Mouse (Mus musculus): ENCODE results near the gene Trpc7. TPM values are rescaled to one million over a fixed set of nuclear protein-coding genes. Genes with fewer than 3 reads are reported as not detected.

Gene Trpc7
- 0.21 and 0.30 TPM in 2 replicates for polyA plus RNA-seq (2015; fragmentation: Nextera tagmentation; extraction: Ambion mirVana)

- no peak within 1 kb of the TSS for H3K4me3 ChIP-seq (replicated peaks)
- H3K9me3 ChIP-seq, result no peaks in the 10 kb centered on the region
- WGBS, result 51% methylated on average over 3 of the region's 3 CpGs
- H3K27me3 ChIP-seq (replicated peaks), result peaks cover 7% of the 10 kb centered on the region; the same call in 1 of the 2 replicates
- no peak within 1 kb of the TSS for H3K4me2 ChIP-seq (replicated peaks)
- H3K4me1 ChIP-seq (replicated peaks), result no peaks in the 10 kb centered on the region
- H3K27ac ChIP-seq, result no peak within 1 kb of the TSS
- no peaks in the 10 kb centered on the region for H3K36me3 ChIP-seq
- H3K9ac ChIP-seq, result no peak within 1 kb of the TSS
- no peak for ATAC-seq
Measured at GRCm38 (mm10) chr13:56895893-56896292, at the start of gene Trpc7. Gene Trpc7 (minus strand): TSS chr13:56895993.

GRCm38 (mm10) chr13:56939261-56939660, 43.5 kb upstream of the Trpc7 start:
- H3K4me1 ChIP-seq (replicated peaks), result no peaks in the 10 kb centered on the region
- no peak for ATAC-seq
- H3K27me3 ChIP-seq (replicated peaks), result no peaks in the 10 kb centered on the region

GRCm38 (mm10) chr13:56933832-56934510, 38.2 kb upstream of the Trpc7 start:
- 77% methylated on average over 11 of the region's 11 CpGs for WGBS
- Histone ChIP-seq H3K4me1 (replicated peaks) (no peaks in the 10 kb centered on the region), H3K27ac (no peak overlapping the region), H3K4me3 (replicated peaks) (no peak overlapping the region), H3K9ac (no peak overlapping the region), H3K4me2 (replicated peaks) (no peak overlapping the region), H3K36me3 (no peaks in the 10 kb centered on the region), H3K9me3 (no peaks in the 10 kb centered on the region), H3K27me3 (replicated peaks) (no peaks in the 10 kb centered on the region)
- no peak for ATAC-seq

More at GRCm38 (mm10) chr13:56939261-56939660, 43.5 kb upstream of the Trpc7 start:
- WGBS, result 77% methylated on average over 11 of the region's 11 CpGs
- no peak overlapping the region for H3K4me3 ChIP-seq (replicated peaks)
- no peaks in the 10 kb centered on the region for H3K9me3 ChIP-seq
- H3K9ac ChIP-seq, result no peak overlapping the region
- H3K36me3 ChIP-seq, result no peaks in the 10 kb centered on the region
- H3K4me2 ChIP-seq (replicated peaks), result no peak overlapping the region
- H3K27ac ChIP-seq, result no peak overlapping the region

GRCm38 (mm10) chr13:56930421-56930820, 34.6 kb upstream of the Trpc7 start:
- Histone ChIP-seq H3K4me3 (replicated peaks) (no peak overlapping the region), H3K36me3 (no peaks in the 10 kb centered on the region), H3K4me2 (replicated peaks) (no peak overlapping the region), H3K27me3 (replicated peaks) (no peaks in the 10 kb centered on the region), H3K4me1 (replicated peaks) (no peaks in the 10 kb centered on the region), H3K27ac (no peak overlapping the region), H3K9me3 (no peaks in the 10 kb centered on the region), H3K9ac (no peak overlapping the region)
- ATAC-seq, result no peak
- WGBS, result 92% methylated on average over 2 of the region's 2 CpGs

GRCm38 (mm10) chr13:56922976-56923375, 27.2 kb upstream of the Trpc7 start:
- WGBS, result 88% methylated on average over 2 of the region's 2 CpGs
- H3K27me3 ChIP-seq (replicated peaks), result no peaks in the 10 kb centered on the region
- H3K9me3 ChIP-seq, result no peaks in the 10 kb centered on the region
- H3K36me3 ChIP-seq, result no peaks in the 10 kb centered on the region
- H3K9ac ChIP-seq, result no peak overlapping the region
- ATAC-seq, result no peak
- no peaks in the 10 kb centered on the region for H3K4me1 ChIP-seq (replicated peaks)
- H3K4me3 ChIP-seq (replicated peaks), result no peak overlapping the region
- H3K4me2 ChIP-seq (replicated peaks), result no peak overlapping the region
- H3K27ac ChIP-seq, result no peak overlapping the region

GRCm38 (mm10) chr13:56921251-56921650, 25.5 kb upstream of the Trpc7 start:
- no peaks in the 10 kb centered on the region for H3K36me3 ChIP-seq
- no peak overlapping the region for H3K4me2 ChIP-seq (replicated peaks)
- WGBS, result 77% methylated on average over 3 of the region's 3 CpGs
- no peak overlapping the region for H3K4me3 ChIP-seq (replicated peaks)
- H3K4me1 ChIP-seq (replicated peaks), result no peaks in the 10 kb centered on the region
- no peak overlapping the region for H3K27ac ChIP-seq
- no peak overlapping the region for H3K9ac ChIP-seq
- H3K27me3 ChIP-seq (replicated peaks), result no peaks in the 10 kb centered on the region
- ATAC-seq, result no peak
- no peaks in the 10 kb centered on the region for H3K9me3 ChIP-seq

GRCm38 (mm10) chr13:56914721-56915120, 18.9 kb upstream of the Trpc7 start:
- Histone ChIP-seq H3K9ac (no peak overlapping the region), H3K4me1 (replicated peaks) (no peaks in the 10 kb centered on the region), H3K27ac (no peak overlapping the region), H3K36me3 (no peaks in the 10 kb centered on the region), H3K4me2 (replicated peaks) (no peak overlapping the region), H3K27me3 (replicated peaks) (no peaks in the 10 kb centered on the region), H3K4me3 (replicated peaks) (no peak overlapping the region), H3K9me3 (no peaks in the 10 kb centered on the region)
- 71% methylated on average over 7 of the region's 7 CpGs for WGBS
- no peak for ATAC-seq

GRCm38 (mm10) chr13:56911093-56911492, 15.3 kb upstream of the Trpc7 start:
- Histone ChIP-seq H3K4me3 (replicated peaks) (no peak overlapping the region), H3K4me1 (replicated peaks) (no peaks in the 10 kb centered on the region), H3K9me3 (no peaks in the 10 kb centered on the region), H3K4me2 (replicated peaks) (no peak overlapping the region), H3K27me3 (replicated peaks) (no peaks in the 10 kb centered on the region), H3K36me3 (no peaks in the 10 kb centered on the region), H3K27ac (no peak overlapping the region), H3K9ac (no peak overlapping the region)
- no peak for ATAC-seq
- WGBS, result 84% methylated on average over 12 of the region's 12 CpGs

- Histone ChIP-seq H3K36me3 (no peaks in the 10 kb centered on the region), H3K9me3 (no peaks in the 10 kb centered on the region), H3K9ac (no peak overlapping the region), H3K27ac (no peak overlapping the region), H3K27me3 (replicated peaks) (peaks cover 7% of the 10 kb centered on the region; the same call in 1 of the 2 replicates), H3K4me2 (replicated peaks) (no peak overlapping the region), H3K4me1 (replicated peaks) (no peaks in the 10 kb centered on the region), H3K4me3 (replicated peaks) (no peak overlapping the region)
- no peak for ATAC-seq
- WGBS, result 3% methylated on average over 17 of the region's 17 CpGs
Measured at GRCm38 (mm10) chr13:56895386-56895785, 407 bp downstream of the Trpc7 start.

GRCm38 (mm10) chr13:56894543-56894942, 1.2 kb downstream of the Trpc7 start:
- 75% methylated on average over 5 of the region's 5 CpGs for WGBS

GRCm38 (mm10) chr13:56889888-56890287, 5.9 kb downstream of the Trpc7 start:
- no peak for ATAC-seq
- no peak overlapping the region for H3K4me2 ChIP-seq (replicated peaks)

More at GRCm38 (mm10) chr13:56894543-56894942, 1.2 kb downstream of the Trpc7 start:
- no peak overlapping the region for H3K27ac ChIP-seq
- no peaks in the 10 kb centered on the region for H3K4me1 ChIP-seq (replicated peaks)
- H3K27me3 ChIP-seq (replicated peaks), result peaks cover 7% of the 10 kb centered on the region; the same call in 1 of the 2 replicates
- H3K9me3 ChIP-seq, result no peaks in the 10 kb centered on the region
- no peak overlapping the region for H3K4me3 ChIP-seq (replicated peaks)
- H3K36me3 ChIP-seq, result no peaks in the 10 kb centered on the region
- ATAC-seq, result no peak
- H3K4me2 ChIP-seq (replicated peaks), result no peak overlapping the region
- H3K9ac ChIP-seq, result no peak overlapping the region

GRCm38 (mm10) chr13:56882931-56883330, 12.9 kb downstream of the Trpc7 start:
- 82% methylated on average over 12 of the region's 12 CpGs for WGBS
- Histone ChIP-seq H3K9ac (no peak overlapping the region), H3K4me2 (replicated peaks) (no peak overlapping the region), H3K27ac (no peak overlapping the region), H3K9me3 (no peaks in the 10 kb centered on the region), H3K36me3 (no peaks in the 10 kb centered on the region), H3K4me3 (replicated peaks) (no peak overlapping the region), H3K27me3 (replicated peaks) (no peaks in the 10 kb centered on the region), H3K4me1 (replicated peaks) (no peaks in the 10 kb centered on the region)
- no peak for ATAC-seq

More at GRCm38 (mm10) chr13:56889888-56890287, 5.9 kb downstream of the Trpc7 start:
- Histone ChIP-seq H3K9me3 (no peaks in the 10 kb centered on the region), H3K36me3 (no peaks in the 10 kb centered on the region), H3K27ac (no peak overlapping the region), H3K4me1 (replicated peaks) (no peaks in the 10 kb centered on the region), H3K27me3 (replicated peaks) (no peaks in the 10 kb centered on the region), H3K4me3 (replicated peaks) (no peak overlapping the region), H3K9ac (no peak overlapping the region)
- WGBS, result 49% methylated on average over 7 of the region's 7 CpGs

- Histone ChIP-seq H3K9me3 (no peaks in the 10 kb centered on the region), H3K4me3 (replicated peaks) (no peak overlapping the region), H3K27me3 (replicated peaks) (no peaks in the 10 kb centered on the region), H3K27ac (no peak overlapping the region), H3K4me1 (replicated peaks) (no peaks in the 10 kb centered on the region), H3K36me3 (no peaks in the 10 kb centered on the region), H3K9ac (no peak overlapping the region), H3K4me2 (replicated peaks) (no peak overlapping the region)
- ATAC-seq, result no peak
- 77% methylated on average over 6 of the region's 6 CpGs for WGBS
Measured at GRCm38 (mm10) chr13:56864567-56864966, 31.2 kb downstream of the Trpc7 start.
